Comparison of ENCODE assay signal across 21 mouse cellular contexts in genomic region chr11:116591621-116592020, GRCm38 (mm10). TPM values are rescaled to one million over a fixed set of nuclear protein-coding genes. Genes with fewer than 3 reads are reported as not detected.
"Had no signal": no experiment of that assay in that cellular context is flagged by ENCODE, and none has a peak within 500 bp of the region (broad histone marks: within the 10 kb centered on the region; RNA-seq: fewer than 3 reads in every experiment).

No protein-coding gene starts in this region.

- H3K27me3 ChIP-seq: neural tube, embryonic 13.5 days; neural tube, embryonic 15.5 days had no signal

- H3K4me3 ChIP-seq: neural tube, embryonic 13.5 days; neural tube, embryonic 15.5 days; stomach, embryonic 15.5 days had no signal

- DNase-seq: right cerebral cortex, adult 18-20 months; right cerebral cortex, postnatal 14 days; right cerebral cortex, postnatal 25 days; right cerebral cortex, postnatal 4 days; spleen, adult 18-20 months; thymus, adult 18-20 months; thymus, adult 2 months; thymus, postnatal 14 days; thymus, postnatal 25 days; thymus, postnatal 36 days; thymus, postnatal 4 days had no signal

- H3K9me3 ChIP-seq: neural tube, embryonic 13.5 days; neural tube, embryonic 15.5 days; stomach, embryonic 15.5 days had no signal

- H3K27ac ChIP-seq: neural tube, embryonic 15.5 days; stomach, embryonic 15.5 days; stomach, postnatal 0 days had no signal

- H3K4me2 ChIP-seq: neural tube, embryonic 13.5 days; neural tube, embryonic 15.5 days; stomach, embryonic 15.5 days had no signal

- H3K36me3 ChIP-seq: neural tube, embryonic 13.5 days; neural tube, embryonic 15.5 days; stomach, embryonic 15.5 days had no signal

- H3K9ac ChIP-seq: neural tube, embryonic 13.5 days; neural tube, embryonic 15.5 days; stomach, embryonic 15.5 days had no signal

RNA-seq across cellular contexts. Expression of gene Aanat, which starts 5.4 kb away (rescaled TPM):
- total RNA-seq: neutrophil, adult 5-6 weeks had no signal
- polyA plus RNA-seq: small intestine, adult 2 months; spleen, adult 2 months; stomach, embryonic 14.5 days; stomach, embryonic 16.5 days; stomach, postnatal 0 days; thymus, adult 2 months; thymus, postnatal 0 days had no signal
